Mouse (Mus musculus) splenic B cell, adult 2 months (primary cell): Measurements from ENCODE around the gene Acap2.

Experiments used
- DNase-seq: peaks from one replicate; pipeline ENCODE4 v3.0.0-alpha.2; 2011; ENCODE audit warnings: low read depth, low spot score
- H3K27me3 ChIP-seq: 2 replicates; pipeline ENCODE4 v1.6.1; 2012; ENCODE audit warnings: mild to moderate bottlenecking, low read length, moderate library complexity, mixed read lengths; ENCODE audit not compliant: control insufficient read depth, poor library complexity, insufficient read depth, severe bottlenecking
- H3K36me3 ChIP-seq: 2 replicates; pipeline ENCODE4 v1.6.1; 2012; ENCODE audit warnings: mild to moderate bottlenecking, low read length, moderate library complexity, mixed read lengths; ENCODE audit not compliant: control insufficient read depth, poor library complexity, insufficient read depth, severe bottlenecking

Acap2 gene

DNA sequence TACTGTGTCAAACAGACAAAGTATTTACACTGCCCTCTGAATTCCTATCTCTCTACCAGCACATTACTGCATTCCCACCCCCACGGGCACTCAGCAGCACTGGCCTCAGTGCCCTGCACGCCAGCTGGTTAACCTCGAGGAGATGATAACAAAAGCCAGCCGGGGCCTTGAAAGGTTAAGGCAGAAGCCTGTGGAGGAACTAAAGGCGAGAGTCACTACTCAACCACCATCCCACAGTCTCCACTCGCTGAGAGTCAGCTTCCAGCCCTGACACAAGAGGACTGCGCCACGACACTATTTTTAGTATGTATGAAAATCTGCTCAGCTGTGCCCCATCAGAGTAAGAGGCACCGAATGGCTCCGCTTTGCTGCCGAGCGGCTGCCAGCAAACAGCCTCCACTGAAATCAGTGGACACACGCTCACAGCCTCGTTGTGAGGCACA, 154.8 kb downstream of the Acap2 start:
- no peak for DNase-seq
- H3K27me3 ChIP-seq = no peaks in the 10 kb centered on the region
- H3K36me3 ChIP-seq = no peaks in the 10 kb centered on the region

DNA sequence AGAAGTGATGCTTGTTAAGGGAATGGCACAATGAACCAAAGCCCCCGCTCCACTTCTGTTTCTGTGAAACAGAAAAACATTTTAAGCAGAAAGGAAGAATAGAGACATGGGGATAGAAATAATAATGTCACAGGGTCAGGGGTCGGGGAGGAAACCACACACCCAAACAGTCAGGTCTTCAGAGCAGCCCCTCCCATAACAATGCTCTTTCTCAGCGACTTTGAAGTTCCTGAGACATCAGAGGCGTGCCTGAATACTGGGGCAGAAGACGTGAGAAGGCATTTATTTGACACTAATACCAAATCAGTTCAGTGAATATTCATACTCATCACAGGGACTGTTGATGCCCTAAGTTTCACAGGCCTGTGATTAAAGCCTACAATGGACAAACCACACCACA, 155.8 kb downstream of the Acap2 start:
- no peak for DNase-seq
- no peaks in the 10 kb centered on the region for H3K27me3 ChIP-seq
- no peaks in the 10 kb centered on the region for H3K36me3 ChIP-seq

DNA sequence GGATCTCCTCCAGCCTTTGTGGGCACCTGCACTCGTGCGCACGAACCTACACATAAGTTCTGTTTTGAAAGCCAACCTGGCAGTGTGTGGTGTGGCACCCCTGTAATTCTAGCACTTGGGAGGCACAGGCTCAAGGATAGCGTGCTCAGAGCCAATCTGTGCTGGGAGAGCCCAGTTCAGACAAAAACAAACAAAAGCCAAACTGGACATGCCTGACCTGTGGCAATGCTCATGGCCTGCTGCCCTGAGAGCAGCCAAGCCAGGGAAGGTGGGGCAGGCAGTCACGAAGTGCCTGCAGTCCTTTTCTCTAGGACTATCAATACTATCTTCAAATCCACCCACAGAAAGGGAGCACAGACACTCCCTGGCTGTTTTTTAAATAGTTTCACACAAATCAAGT, 157.9 kb downstream of the Acap2 start:
- DNase-seq = no peak
- no peaks in the 10 kb centered on the region for H3K36me3 ChIP-seq
- no peaks in the 10 kb centered on the region for H3K27me3 ChIP-seq
